Mouse (Mus musculus) hindbrain, embryonic 13.5 days (tissue): ENCODE measurements around the gene Wfdc12. TPM values are rescaled to one million over a fixed set of nuclear protein-coding genes. Genes with fewer than 3 reads are reported as not detected.
"Not testable (repeated sequence)": the region's sequence is repeated elsewhere in the genome, so short reads cannot be mapped to it uniquely, and the experiment has no call there.

ENCODE experiments used
- ATAC-seq: fragments of 200-750 bp; cut with Nextera tagmentation; 2 replicates; pipeline ENCODE4 v1.8.0; 2017; ENCODE audit warnings: moderate TSS enrichment; ENCODE audit not compliant: low FRiP score
- H3K27ac ChIP-seq: fragments of 300-500 bp; sonication (generic); 2 replicates; pipeline ENCODE4 v1.5.1; 2015; ENCODE audit warnings: inconsistent platforms, mild to moderate bottlenecking, moderate library complexity
- H3K27me3 ChIP-seq: fragments of 300-500 bp; sonication (generic); 2 replicates; pipeline ENCODE4 v1.6.1; 2015; ENCODE audit warnings: mild to moderate bottlenecking, inconsistent platforms
- H3K36me3 ChIP-seq: fragments of 300-500 bp; sonication (generic); 2 replicates; pipeline ENCODE4 v1.6.1; 2015; ENCODE audit warnings: mild to moderate bottlenecking, inconsistent platforms
- H3K4me1 ChIP-seq: fragments of 300-500 bp; sonication (generic); replicated peaks from 2 replicates; pipeline ENCODE4 v1.6.1; 2015; ENCODE audit warnings: inconsistent platforms
- H3K4me2 ChIP-seq: fragments of 300-500 bp; sonication (generic); 2 replicates; pipeline ENCODE4 v1.6.1; 2015; ENCODE audit warnings: inconsistent platforms, mild to moderate bottlenecking, moderate library complexity
- H3K4me3 ChIP-seq: fragments of 300-500 bp; sonication (generic); 2 replicates; pipeline ENCODE4 v1.5.1; 2015; ENCODE audit warnings: mild to moderate bottlenecking, inconsistent platforms
- H3K9ac ChIP-seq: fragments of 300-500 bp; sonication (generic); 2 replicates; pipeline ENCODE4 v1.6.1; 2015; ENCODE audit warnings: mild to moderate bottlenecking, inconsistent platforms
- H3K9me3 ChIP-seq: fragments of 300-500 bp; sonication (generic); 2 replicates; pipeline ENCODE4 v1.6.1; 2016; ENCODE audit warnings: inconsistent platforms
- WGBS: fragments of 180-500 bp; shearing (Covaris S2); methylation state at CpG from one replicate; pipeline ENCODE4 v1.1.7; 2015; 5-methylcytosine and 5-hydroxymethylcytosine counted together
- polyA plus RNA-seq: library from polyadenylated mRNA; unstranded; fragments of >200 nt; fragmentation: Nextera tagmentation; extraction: Ambion mirVana; gene quantifications from 2 replicates; pipeline ENCODE4 v1.2.1, GENCODE M21; 2015

The Wfdc12 gene
- not detected in 2 replicates for polyA plus RNA-seq

- Histone ChIP-seq H3K9me3 (no peaks in the 10 kb centered on the region), H3K4me1 (no peaks in the 10 kb centered on the region), H3K27me3 (no peaks in the 10 kb centered on the region), H3K4me2 (no peak within 1 kb of the TSS), H3K36me3 (no peaks in the 10 kb centered on the region), H3K4me3 (no peak within 1 kb of the TSS), H3K9ac (no peak within 1 kb of the TSS), H3K27ac (no peak within 1 kb of the TSS)
- ATAC-seq = no peak
- WGBS = 81% methylated on average over 6 of the region's 6 CpGs
Observed at GRCm38 (mm10) chr2:164190576-164190975, at the start of gene Wfdc12. TSS of gene Wfdc12 (minus strand) at chr2:164190608.

GRCm38 (mm10) chr2:164238366-164238765 lies 48.0 kb upstream of the Wfdc12 start, which contains the start of gene Svs2:
TSS of gene Svs2 (minus strand) at chr2:164238466.
- H3K4me3 ChIP-seq = no peak within 1 kb of the TSS
- H3K27ac ChIP-seq = no peak within 1 kb of the TSS
- WGBS = 88% methylated on average over 3 of the region's 3 CpGs
- H3K4me2 ChIP-seq = no peak within 1 kb of the TSS
- no peak for ATAC-seq
- no peaks in the 10 kb centered on the region for H3K36me3 ChIP-seq
- H3K9ac ChIP-seq = no peak within 1 kb of the TSS
- no peaks in the 10 kb centered on the region for H3K9me3 ChIP-seq
- no peaks in the 10 kb centered on the region for H3K4me1 ChIP-seq
- no peaks in the 10 kb centered on the region for H3K27me3 ChIP-seq

- H3K4me2 ChIP-seq = no peak overlapping the region
- 92% methylated on average over 8 of the region's 8 CpGs for WGBS
- no peaks in the 10 kb centered on the region for H3K27me3 ChIP-seq
- H3K36me3 ChIP-seq = no peaks in the 10 kb centered on the region
- no peak overlapping the region for H3K4me3 ChIP-seq
- H3K9me3 ChIP-seq = no peaks in the 10 kb centered on the region
- H3K4me1 ChIP-seq = no peaks in the 10 kb centered on the region
- no peak overlapping the region for H3K27ac ChIP-seq
- H3K9ac ChIP-seq = no peak overlapping the region
- ATAC-seq = no peak
Observed at GRCm38 (mm10) chr2:164232671-164233070, 42.3 kb upstream of the Wfdc12 start.

DNA sequence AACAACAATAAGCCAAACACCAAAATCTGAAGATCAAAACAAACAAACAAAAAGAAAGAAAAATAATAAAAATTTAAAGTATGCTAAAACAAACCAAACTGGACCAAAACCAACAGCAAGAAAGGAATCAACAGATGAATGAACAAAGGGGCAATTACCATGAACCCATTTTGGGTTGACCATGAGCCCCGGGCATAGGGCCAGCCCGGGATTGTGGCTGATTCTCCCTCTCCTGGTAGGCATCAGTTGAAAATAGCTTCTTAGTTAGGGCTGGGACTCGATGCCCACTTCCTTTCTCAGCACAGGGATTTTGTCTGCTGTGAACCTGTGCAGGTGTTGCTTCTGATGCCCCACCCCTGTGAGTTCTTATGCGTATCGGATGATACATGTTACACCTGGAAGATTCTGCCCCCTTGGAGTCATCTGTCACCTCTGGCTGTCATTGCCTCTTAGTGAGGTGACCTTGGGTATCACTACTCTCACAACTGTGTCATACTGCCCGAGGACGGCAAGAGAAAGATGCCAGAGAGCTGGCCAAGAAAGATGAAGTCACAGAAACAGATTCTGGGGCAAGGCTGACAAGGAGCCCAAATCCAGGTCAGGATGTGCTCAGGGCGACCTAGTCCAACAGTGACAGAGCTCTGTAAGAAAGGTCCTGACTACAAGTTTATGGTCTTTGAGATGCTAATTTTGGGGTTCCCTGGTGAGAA lies 38.1 kb upstream of the Wfdc12 start:
- 89% methylated on average over 8 of the region's 8 CpGs for WGBS
- no peaks in the 10 kb centered on the region for H3K9me3 ChIP-seq

DNA sequence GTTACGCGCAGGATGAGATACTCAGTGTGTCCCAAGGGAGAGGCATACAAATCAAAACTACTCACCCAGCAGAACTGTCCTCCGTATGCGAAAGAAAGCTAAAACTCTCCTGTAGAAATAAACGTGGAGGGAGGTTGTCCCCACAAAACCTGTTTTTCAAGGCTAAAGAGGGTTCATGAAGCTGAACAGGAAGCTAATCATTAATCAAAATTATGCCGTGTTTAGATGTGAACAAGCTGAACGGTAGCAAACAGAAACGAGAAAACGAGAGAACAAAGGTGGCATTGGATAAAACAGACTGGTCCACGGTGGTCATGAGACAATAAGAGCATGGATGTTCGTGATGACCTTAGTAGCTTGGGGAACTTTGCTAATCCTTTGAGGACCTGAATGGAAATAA lies 31.1 kb upstream of the Wfdc12 start, which contains the start of gene Wfdc15b:
Gene Wfdc15b, minus strand, starts transcription at position 139 of the 400 bp plus-strand sequence.
- Histone ChIP-seq H3K27ac (no peak within 1 kb of the TSS), H3K4me3 (no peak within 1 kb of the TSS), H3K4me1 (no peaks in the 10 kb centered on the region), H3K36me3 (no peaks in the 10 kb centered on the region), H3K27me3 (no peaks in the 10 kb centered on the region), H3K9ac (no peak within 1 kb of the TSS), H3K9me3 (no peaks in the 10 kb centered on the region), H3K4me2 (no peak within 1 kb of the TSS)
- WGBS = 76% methylated on average over 11 of the region's 11 CpGs
- no peak for ATAC-seq

More for the DNA sequence above, 38.1 kb upstream of the Wfdc12 start:
- no peaks in the 10 kb centered on the region for H3K27me3 ChIP-seq
- H3K27ac ChIP-seq = no peak overlapping the region
- ATAC-seq = no peak
- no peak overlapping the region for H3K4me3 ChIP-seq
- H3K4me2 ChIP-seq = no peak overlapping the region
- H3K4me1 ChIP-seq = no peaks in the 10 kb centered on the region
- no peaks in the 10 kb centered on the region for H3K36me3 ChIP-seq
- no peak overlapping the region for H3K9ac ChIP-seq

GRCm38 (mm10) chr2:164219295-164219694 lies 28.9 kb upstream of the Wfdc12 start:
- Histone ChIP-seq H3K4me3 (no peak overlapping the region), H3K4me1 (no peaks in the 10 kb centered on the region), H3K36me3 (no peaks in the 10 kb centered on the region), H3K9me3 (no peaks in the 10 kb centered on the region), H3K27me3 (no peaks in the 10 kb centered on the region), H3K4me2 (no peak overlapping the region), H3K9ac (no peak overlapping the region), H3K27ac (no peak overlapping the region)
- no peak for ATAC-seq
- 90% methylated on average over 9 of the region's 9 CpGs for WGBS

DNA sequence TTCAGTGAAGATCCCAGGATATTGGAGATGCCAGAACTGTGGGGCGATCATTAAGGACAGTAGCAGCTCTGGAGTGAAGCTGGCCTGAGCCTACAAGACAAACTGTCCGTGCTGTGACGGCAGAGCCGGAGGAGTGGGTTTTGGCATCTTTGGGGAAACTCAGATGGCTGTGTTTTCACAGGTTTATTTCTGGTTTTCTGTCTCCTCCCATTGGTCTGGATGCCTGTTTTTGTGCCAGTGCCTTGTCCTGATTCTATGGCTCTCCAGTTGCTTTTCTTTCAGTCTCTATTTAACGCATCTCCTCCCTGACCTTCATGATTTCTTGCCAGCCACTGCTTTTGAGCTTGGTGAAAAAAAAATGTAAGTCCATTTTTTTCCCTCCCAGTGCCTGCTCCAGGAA lies 22.3 kb upstream of the Wfdc12 start:
- Histone ChIP-seq H3K9ac (no peak overlapping the region), H3K4me1 (no peaks in the 10 kb centered on the region), H3K27me3 (no peaks in the 10 kb centered on the region), H3K4me2 (no peak overlapping the region), H3K27ac (no peak overlapping the region), H3K4me3 (no peak overlapping the region), H3K9me3 (no peaks in the 10 kb centered on the region), H3K36me3 (no peaks in the 10 kb centered on the region)
- whole genome bisulfite sequencing = 87% methylated on average over 5 of the region's 5 CpGs
- ATAC-seq = no peak

- no peak overlapping the region for H3K9ac ChIP-seq
- no peak overlapping the region for H3K27ac ChIP-seq
- no peaks in the 10 kb centered on the region for H3K36me3 ChIP-seq
Observed at GRCm38 (mm10) chr2:164210892-164211291, 20.5 kb upstream of the Wfdc12 start.

GRCm38 (mm10) chr2:164206676-164207075 lies 16.3 kb upstream of the Wfdc12 start:
- H3K9ac ChIP-seq = no peak overlapping the region
- no peaks in the 10 kb centered on the region for H3K36me3 ChIP-seq
- no peak overlapping the region for H3K27ac ChIP-seq
- WGBS = 95% methylated on average over 4 of the region's 4 CpGs
- ATAC-seq = no peak
- no peak overlapping the region for H3K4me3 ChIP-seq
- H3K27me3 ChIP-seq = no peaks in the 10 kb centered on the region
- H3K9me3 ChIP-seq = no peaks in the 10 kb centered on the region
- H3K4me2 ChIP-seq = no peak overlapping the region
- H3K4me1 ChIP-seq = no peaks in the 10 kb centered on the region

More at GRCm38 (mm10) chr2:164210892-164211291, 20.5 kb upstream of the Wfdc12 start:
- no peak for ATAC-seq
- H3K9me3 ChIP-seq = no peaks in the 10 kb centered on the region
- 82% methylated on average over 4 of the region's 4 CpGs for WGBS
- no peak overlapping the region for H3K4me3 ChIP-seq
- H3K27me3 ChIP-seq = no peaks in the 10 kb centered on the region
- H3K4me2 ChIP-seq = no peak overlapping the region
- no peaks in the 10 kb centered on the region for H3K4me1 ChIP-seq

- H3K4me3 ChIP-seq, H3K4me2 ChIP-seq, ATAC-seq, H3K36me3 ChIP-seq, H3K27me3 ChIP-seq, H3K27ac ChIP-seq, H3K4me1 ChIP-seq, H3K9ac ChIP-seq, H3K9me3 ChIP-seq: not testable (repeated sequence)
- WGBS = 90% methylated on average over 10 of the region's 10 CpGs
Observed at GRCm38 (mm10) chr2:164206011-164206410, 15.6 kb upstream of the Wfdc12 start.

- 78% methylated on average over 20 of the region's 20 CpGs for WGBS
- H3K36me3 ChIP-seq = no peaks in the 10 kb centered on the region
- no peaks in the 10 kb centered on the region for H3K4me1 ChIP-seq
- no peaks in the 10 kb centered on the region for H3K9me3 ChIP-seq
- no peaks in the 10 kb centered on the region for H3K27me3 ChIP-seq
- H3K4me3 ChIP-seq = no peak within 1 kb of the TSS
- no peak within 1 kb of the TSS for H3K4me2 ChIP-seq
- H3K9ac ChIP-seq = no peak within 1 kb of the TSS
- no peak within 1 kb of the TSS for H3K27ac ChIP-seq
- no peak for ATAC-seq
Observed at GRCm38 (mm10) chr2:164199626-164200327, 9.4 kb upstream of the Wfdc12 start, which contains the start of gene Wfdc15a. TSS of gene Wfdc15a (minus strand) at chr2:164200130.

- no peak overlapping the region for H3K4me2 ChIP-seq
- no peak overlapping the region for H3K27ac ChIP-seq
- no peak for ATAC-seq
- no peaks in the 10 kb centered on the region for H3K4me1 ChIP-seq
- no peaks in the 10 kb centered on the region for H3K27me3 ChIP-seq
- no peaks in the 10 kb centered on the region for H3K9me3 ChIP-seq
- no peaks in the 10 kb centered on the region for H3K36me3 ChIP-seq
- 88% methylated on average over 5 of the region's 5 CpGs for WGBS
- no peak overlapping the region for H3K9ac ChIP-seq
- H3K4me3 ChIP-seq = no peak overlapping the region
Observed at GRCm38 (mm10) chr2:164196700-164196990, 6.2 kb upstream of the Wfdc12 start.
